Mouse (Mus musculus) myocyte (in vitro differentiated cells): ENCODE results near the gene Zfyve26.

ENCODE experiments used
- CEBPB ChIP-seq: IDR thresholded peaks from 2 replicates; pipeline ENCODE4 v1.6.1; 2011; ENCODE audit warnings: mild to moderate bottlenecking, moderate library complexity; ENCODE audit not compliant: poor library complexity, insufficient read depth, severe bottlenecking
- E2F4 ChIP-seq: IDR thresholded peaks from one replicate; pipeline ENCODE4 v1.6.1; 2011; ENCODE audit warnings: mild to moderate bottlenecking, control low read depth, moderate library complexity; ENCODE audit not compliant: insufficient read depth
- MAX ChIP-seq: IDR thresholded peaks from one replicate; pipeline ENCODE4 v1.6.1; 2011; ENCODE audit warnings: low read depth, mild to moderate bottlenecking, control low read depth
- MYOD1 ChIP-seq, 3 experiments: IDR thresholded peaks; one replicate each; pipeline ENCODE4 v1.6.1; 2011; ENCODE audit warnings: control low read depth in 2 of 3, low read depth in 2 of 3, mild to moderate bottlenecking in 2 of 3, moderate library complexity in 1 of 3; ENCODE audit not compliant: insufficient read length in 2 of 3, control insufficient read depth in 1 of 3
- MYOG ChIP-seq, 3 experiments: IDR thresholded peaks; one replicate each; pipeline ENCODE4 v1.6.1; 2011; ENCODE audit warnings: control low read depth in 2 of 3, low read depth in 2 of 3, mild to moderate bottlenecking in 2 of 3; ENCODE audit not compliant: insufficient read length in 2 of 3, control insufficient read depth in 1 of 3, insufficient read depth in 1 of 3
- POLR2A ChIP-seq: IDR thresholded peaks from one replicate; pipeline ENCODE4 v1.6.1; 2011; ENCODE audit warnings: low read depth, mild to moderate bottlenecking, control low read depth, moderate library complexity; ENCODE audit not compliant: insufficient read length
- POLR2AphosphoS2 ChIP-seq: IDR thresholded peaks from one replicate; pipeline ENCODE4 v1.6.1; 2011; ENCODE audit warnings: low read depth, control low read depth; ENCODE audit not compliant: insufficient read length
- REST ChIP-seq: IDR thresholded peaks from one replicate; pipeline ENCODE4 v1.6.1; 2011; ENCODE audit warnings: mild to moderate bottlenecking, control low read depth, moderate library complexity; ENCODE audit not compliant: insufficient read depth, insufficient read length
- SRF ChIP-seq: IDR thresholded peaks from one replicate; pipeline ENCODE4 v1.6.1; 2011; ENCODE audit warnings: low read depth; ENCODE audit not compliant: control insufficient read depth, insufficient read length
- TCF12 ChIP-seq: IDR thresholded peaks from one replicate; pipeline ENCODE4 v1.6.1; 2011; ENCODE audit warnings: mild to moderate bottlenecking, control low read depth; ENCODE audit not compliant: poor library complexity, insufficient read depth, severe bottlenecking
- TCF3 ChIP-seq: IDR thresholded peaks from one replicate; pipeline ENCODE4 v1.6.1; 2011; ENCODE audit warnings: low read depth, control low read depth; ENCODE audit not compliant: insufficient read length
- USF1 ChIP-seq: IDR thresholded peaks from one replicate; pipeline ENCODE4 v1.6.1; 2011; ENCODE audit warnings: low read depth, mild to moderate bottlenecking, control low read depth, moderate library complexity

DNA sequence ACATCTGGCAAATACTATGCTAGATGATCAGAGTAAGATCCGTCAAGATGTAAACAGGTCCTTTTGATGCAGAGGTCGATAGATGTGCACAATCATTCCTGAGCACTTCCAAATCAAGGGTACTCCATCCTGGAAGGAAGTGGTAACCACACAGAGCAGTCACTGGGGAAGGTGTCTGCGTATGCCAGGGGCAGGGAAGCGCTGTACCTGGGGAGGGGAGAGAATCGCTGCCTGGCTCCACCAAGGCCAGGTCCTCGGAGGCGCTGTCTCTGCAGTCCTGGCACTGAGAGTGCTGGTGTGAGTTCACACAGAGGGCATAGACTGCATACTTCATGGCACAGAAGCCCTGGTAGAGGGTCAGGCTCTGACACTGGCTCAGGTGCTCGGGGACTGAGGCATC, 13.5 kb downstream of the Zfyve26 start:
- TF ChIP-seq POLR2AphosphoS2, result no peak
- TF ChIP-seq TCF3, result no peak
- TF ChIP-seq POLR2A, result no peak
- no peak for TF ChIP-seq MYOD1 (IDR thresholded peaks at IDR 0.05; ENCODE audit: control insufficient read depth in 1 of 3, insufficient read length in 2 of 3, low read depth in 2 of 3)
- no peak for TF ChIP-seq USF1
- no peak for TF ChIP-seq CEBPB
- TF ChIP-seq E2F4, result no peak
- TF ChIP-seq TCF12, result no peak
- no peak for TF ChIP-seq MAX
- TF ChIP-seq REST, result no peak
- TF ChIP-seq SRF, result no peak
- no peak for TF ChIP-seq MYOG (IDR thresholded peaks at IDR 0.05; ENCODE audit: control insufficient read depth in 1 of 3, insufficient read depth in 1 of 3, insufficient read length in 2 of 3, low read depth in 2 of 3)
